Mouse (Mus musculus) forebrain, embryonic 11.5 days (tissue): Measurements from ENCODE around the gene Cygb. TPM values are rescaled to one million over a fixed set of nuclear protein-coding genes. Genes with fewer than 3 reads are reported as not detected.

ENCODE experiments used
- ATAC-seq: fragments of 200-750 bp; cut with Nextera tagmentation; replicated peaks from 2 replicates; pipeline ENCODE4 v1.8.0; 2017; ENCODE audit warnings: moderate TSS enrichment; ENCODE audit not compliant: low FRiP score
- DNase-seq: peaks from one replicate; pipeline ENCODE4 v3.0.0-alpha.2; 2017; ENCODE audit warnings: low spot score
- H3K27ac ChIP-seq: fragments of 300-500 bp; sonication (generic); 2 replicates; pipeline ENCODE4 v1.5.1; 2014; ENCODE audit warnings: low read depth, low read length
- H3K27me3 ChIP-seq: fragments of 300-500 bp; sonication (generic); 2 replicates; pipeline ENCODE4 v1.6.1; 2014; ENCODE audit warnings: mild to moderate bottlenecking, low read length, mixed read lengths; ENCODE audit not compliant: control insufficient read depth, insufficient read depth
- H3K36me3 ChIP-seq: fragments of 300-500 bp; sonication (generic); 2 replicates; pipeline ENCODE4 v1.6.1; 2014; ENCODE audit warnings: mild to moderate bottlenecking, low read length, moderate library complexity, mixed read lengths; ENCODE audit not compliant: control insufficient read depth, insufficient read depth
- H3K4me1 ChIP-seq: fragments of 300-500 bp; sonication (generic); replicated peaks from 2 replicates; pipeline ENCODE4 v1.6.1; 2014; ENCODE audit warnings: low read length, mixed read lengths; ENCODE audit not compliant: control insufficient read depth, insufficient read depth
- H3K4me2 ChIP-seq: fragments of 300-500 bp; sonication (generic); 2 replicates; pipeline ENCODE4 v1.6.1; 2014; ENCODE audit warnings: low read depth, mild to moderate bottlenecking, low read length, moderate library complexity, mixed read lengths; ENCODE audit not compliant: severe bottlenecking
- H3K4me3 ChIP-seq: fragments of 300-500 bp; sonication (generic); 2 replicates; pipeline ENCODE4 v1.5.1; 2014; ENCODE audit warnings: low read depth, low read length
- H3K9ac ChIP-seq: fragments of 300-500 bp; sonication (generic); 2 replicates; pipeline ENCODE4 v1.6.1; 2014; ENCODE audit warnings: low read length
- H3K9me3 ChIP-seq: fragments of 300-500 bp; sonication (generic); 2 replicates; pipeline ENCODE4 v1.6.1; 2016; ENCODE audit warnings: low read length, mixed read lengths; ENCODE audit not compliant: control insufficient read depth
- WGBS: fragments of 180-500 bp; shearing (Covaris S2); extraction: QIAGEN DNeasy Blood & Tissue Kit; methylation state at CpG from one replicate; pipeline ENCODE4 v1.1.7; 2014; 5-methylcytosine and 5-hydroxymethylcytosine counted together
- polyA plus RNA-seq: library from polyadenylated mRNA; unstranded; fragments of >200 nt; fragmentation: Nextera tagmentation; extraction: Ambion mirVana; gene quantifications from 2 replicates; pipeline ENCODE4 v1.2.1, GENCODE M21; 2014

Gene Cygb
- polyA plus RNA-seq, 1 experiment from 2014 or later, result 1.7 TPM

DNA sequence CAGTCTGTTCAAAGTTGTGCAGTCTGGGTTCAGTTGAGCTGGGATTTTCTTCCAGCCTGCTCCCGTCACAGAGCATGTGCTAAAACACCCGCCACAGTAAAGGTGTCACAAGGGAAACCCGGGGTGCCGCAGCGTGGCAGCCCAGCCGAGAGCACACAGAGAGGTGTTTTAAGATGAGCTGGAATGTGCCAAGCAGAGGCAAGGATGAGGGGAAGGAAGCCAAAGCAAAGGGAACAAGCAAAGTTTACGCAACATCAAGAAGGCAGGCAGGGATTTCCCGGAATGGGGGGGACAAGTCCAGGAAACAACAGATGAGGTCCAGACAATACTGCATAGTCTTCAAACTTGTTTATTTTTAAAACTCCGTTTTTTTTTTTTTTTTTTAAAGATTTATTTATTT, 12.5 kb upstream of the Cygb start:
- no peak overlapping the region for H3K4me3 ChIP-seq
- no peak overlapping the region for H3K4me2 ChIP-seq
- WGBS, result 82% methylated on average over 9 of the region's 9 CpGs
- no peak overlapping the region for H3K27ac ChIP-seq
- DNase-seq (no peak), ATAC-seq (no peak)
- peaks cover 10% of the 10 kb centered on the region; the same call in 1 of the 2 replicates for H3K4me1 ChIP-seq
- no peaks in the 10 kb centered on the region for H3K9me3 ChIP-seq
- H3K36me3 ChIP-seq, result no peaks in the 10 kb centered on the region
- H3K27me3 ChIP-seq, result no peaks in the 10 kb centered on the region
- H3K9ac ChIP-seq, result no peak overlapping the region

GRCm38 (mm10) chr11:116665289-116665688, 11.2 kb upstream of the Cygb start:
- no peak overlapping the region for H3K27ac ChIP-seq
- H3K9me3 ChIP-seq, result no peaks in the 10 kb centered on the region
- H3K27me3 ChIP-seq, result no peaks in the 10 kb centered on the region
- no peak overlapping the region for H3K9ac ChIP-seq
- peaks cover 18% of the 10 kb centered on the region; the same call in 1 of the 2 replicates for H3K4me1 ChIP-seq
- WGBS, result 85% methylated on average over 10 of the region's 10 CpGs
- H3K4me2 ChIP-seq, result no peak overlapping the region
- no peaks in the 10 kb centered on the region for H3K36me3 ChIP-seq
- no peak overlapping the region for H3K4me3 ChIP-seq
- DNase-seq (no peak), ATAC-seq (no peak)

DNA sequence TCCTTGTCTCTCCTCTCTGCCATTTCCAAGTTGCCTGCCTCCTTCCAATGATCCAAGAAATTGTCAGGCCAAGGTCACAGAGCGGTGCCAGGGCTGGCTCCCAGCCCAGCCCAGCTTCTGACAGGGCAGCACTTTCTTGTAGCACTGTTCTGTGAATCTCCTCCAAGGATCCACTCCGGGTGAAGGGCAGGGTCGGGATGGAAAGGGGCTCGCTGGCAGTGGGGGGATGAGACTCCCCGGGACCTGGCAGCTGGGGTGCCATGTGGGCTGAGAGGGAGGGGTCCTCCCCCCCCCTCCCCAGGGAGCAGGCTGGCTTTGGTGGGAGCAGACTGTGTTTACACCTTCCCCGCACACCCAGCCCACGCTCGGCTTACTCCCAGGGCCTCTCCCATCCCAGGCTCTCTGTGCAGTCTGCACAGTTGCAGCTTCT, 7.8 kb upstream of the Cygb start:
- H3K4me2 ChIP-seq, result no peak overlapping the region
- ATAC-seq, result no peak
- H3K9me3 ChIP-seq, result no peaks in the 10 kb centered on the region
- no peak for DNase-seq
- H3K27ac ChIP-seq, result no peak overlapping the region
- no peak overlapping the region for H3K4me3 ChIP-seq
- H3K9ac ChIP-seq, result peak overlapping the region; percentile 9
- H3K27me3 ChIP-seq, result no peaks in the 10 kb centered on the region
- H3K36me3 ChIP-seq, result no peaks in the 10 kb centered on the region
- WGBS, result 73% methylated on average over 8 of the region's 8 CpGs
- peaks cover 27% of the 10 kb centered on the region for H3K4me1 ChIP-seq

DNA sequence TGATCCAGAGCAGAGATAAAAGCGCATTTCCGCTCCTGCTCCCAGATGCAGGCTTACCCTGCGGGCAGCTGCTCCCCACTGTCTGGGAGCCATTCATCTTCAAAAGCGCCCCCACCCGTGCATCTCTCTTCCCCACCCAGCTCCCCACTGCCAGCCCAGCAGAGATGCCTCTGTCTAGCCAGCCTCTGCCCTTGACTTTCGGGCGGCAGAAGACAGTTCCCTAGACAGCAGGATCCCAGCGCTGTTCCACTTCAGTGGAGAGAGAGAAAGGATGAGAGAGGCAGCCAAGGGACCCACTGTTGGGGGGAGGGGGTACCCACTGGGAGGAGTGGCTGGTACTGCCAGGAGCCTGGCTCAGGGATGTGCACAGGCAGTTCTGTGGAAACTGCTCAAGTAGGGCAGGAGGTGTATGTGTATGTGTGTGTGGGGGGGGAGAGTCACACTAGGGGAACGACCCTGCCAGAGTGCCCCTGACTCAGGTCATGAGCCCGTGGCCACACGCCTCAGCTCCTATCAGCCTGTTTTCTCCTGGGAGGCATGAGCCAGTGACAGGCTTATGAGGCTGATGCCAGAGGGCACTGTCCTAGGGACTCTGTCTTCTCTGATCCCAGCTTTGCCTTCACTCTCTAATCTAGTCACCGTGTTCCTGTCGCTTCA, 7.3 kb upstream of the Cygb start:
- no peaks in the 10 kb centered on the region for H3K9me3 ChIP-seq
- DNase-seq (no peak), ATAC-seq (no peak)
- H3K36me3 ChIP-seq, result no peaks in the 10 kb centered on the region
- peak overlapping the region; percentile 24; the same call in 1 of the 2 replicates for H3K4me2 ChIP-seq
- H3K4me3 ChIP-seq, result no peak overlapping the region
- WGBS, result 20% methylated on average over 13 of the region's 13 CpGs
- no peaks in the 10 kb centered on the region for H3K27me3 ChIP-seq
- 0 out of 2 replicates have a peak overlapping the region, but pooled peaks have one; percentile 19 for H3K27ac ChIP-seq
- H3K4me1 ChIP-seq, result peaks cover 27% of the 10 kb centered on the region
- peak overlapping the region; percentile 10 for H3K9ac ChIP-seq

DNA sequence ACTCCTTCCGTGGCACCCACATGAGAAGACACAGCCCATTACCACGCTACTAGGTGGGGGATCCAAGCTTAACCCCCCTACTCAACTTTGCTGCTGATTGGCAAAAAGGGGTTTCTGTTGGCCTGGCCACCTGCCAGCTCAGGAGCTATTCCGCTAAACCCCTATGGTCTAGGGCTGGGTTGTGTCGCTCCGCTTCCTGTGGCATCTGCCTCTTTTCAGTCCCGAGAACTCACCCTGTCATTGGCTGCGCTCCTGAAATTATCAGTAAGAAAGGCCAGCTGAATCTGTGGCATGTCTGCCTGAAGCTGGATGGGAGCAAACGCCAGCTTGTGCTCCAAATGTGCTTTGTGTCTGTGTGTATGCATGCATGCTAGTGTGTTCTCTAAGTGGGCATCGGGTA, 6.1 kb upstream of the Cygb start:
- H3K4me2 ChIP-seq, result no peak overlapping the region
- H3K4me3 ChIP-seq, result no peak overlapping the region
- H3K4me1 ChIP-seq, result peaks cover 27% of the 10 kb centered on the region
- WGBS, result 87% methylated on average over 9 of the region's 9 CpGs
- no peaks in the 10 kb centered on the region for H3K36me3 ChIP-seq
- no peaks in the 10 kb centered on the region for H3K9me3 ChIP-seq
- H3K9ac ChIP-seq, result no peak overlapping the region
- no peak for DNase-seq
- H3K27ac ChIP-seq, result no peak overlapping the region
- no peaks in the 10 kb centered on the region for H3K27me3 ChIP-seq
- no peak for ATAC-seq

DNA sequence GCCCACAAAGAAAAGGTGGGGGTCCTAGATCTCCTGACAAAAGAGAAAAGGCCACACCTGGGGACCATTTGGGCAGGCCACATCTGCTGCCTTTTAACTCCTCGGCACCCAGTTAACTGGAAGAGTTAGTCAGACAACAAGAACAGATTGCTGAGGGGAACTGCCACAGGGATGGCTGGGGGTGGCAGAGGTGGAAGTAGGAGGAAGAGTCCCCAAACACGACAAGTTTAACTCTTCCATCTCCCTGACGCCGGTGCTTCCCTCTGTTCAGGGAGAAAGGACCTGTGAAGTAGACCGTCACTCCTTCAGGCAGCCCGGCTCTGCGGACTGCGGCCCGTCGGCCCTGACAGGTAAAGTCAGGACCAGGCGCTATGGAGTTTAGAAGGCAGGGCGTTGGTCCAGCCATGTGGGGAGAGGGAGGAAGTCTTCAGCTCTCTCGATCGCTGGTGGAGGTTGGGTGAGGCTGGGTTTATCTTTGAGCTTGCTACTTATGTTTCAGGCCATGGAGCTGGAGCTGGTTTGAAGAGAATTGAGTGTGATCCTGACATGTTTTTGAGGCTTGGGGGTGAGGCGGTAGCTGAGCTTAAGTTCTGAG, 5.0 kb upstream of the Cygb start:
- H3K27me3 ChIP-seq, result peaks cover 9% of the 10 kb centered on the region
- WGBS, result 80% methylated on average over 15 of the region's 15 CpGs
- H3K4me2 ChIP-seq, result no peak overlapping the region
- H3K27ac ChIP-seq, result no peak overlapping the region
- no peaks in the 10 kb centered on the region for H3K9me3 ChIP-seq
- H3K4me3 ChIP-seq, result no peak overlapping the region
- DNase-seq (no peak), ATAC-seq (no peak)
- H3K36me3 ChIP-seq, result no peaks in the 10 kb centered on the region
- peaks cover 30% of the 10 kb centered on the region for H3K4me1 ChIP-seq
- no peak overlapping the region for H3K9ac ChIP-seq

DNA sequence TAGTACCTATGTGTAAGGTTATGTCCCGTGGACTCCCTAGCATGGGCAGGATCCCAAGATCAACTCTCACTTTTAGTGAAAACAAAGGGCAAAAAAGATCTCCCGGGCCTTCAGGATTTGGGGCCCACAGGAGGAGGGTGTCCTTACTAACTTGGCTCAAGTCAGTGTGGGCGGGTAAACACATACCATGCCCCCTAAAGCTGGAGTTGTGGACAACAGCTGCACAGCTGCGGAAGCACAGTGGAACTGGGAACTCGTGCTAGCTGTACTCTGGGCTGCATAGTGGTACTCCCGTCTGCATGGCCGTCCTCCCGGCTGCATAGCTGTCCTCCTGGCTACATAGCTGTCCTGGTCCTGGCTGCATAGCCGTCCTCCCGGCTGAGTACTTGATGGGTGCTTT, 4.1 kb upstream of the Cygb start:
- Histone ChIP-seq H3K4me1 (peaks cover 34% of the 10 kb centered on the region), H3K27ac (peak overlapping the region; percentile 65), H3K4me2 (peak overlapping the region; percentile 48; the same call in 1 of the 2 replicates), H3K9me3 (no peaks in the 10 kb centered on the region), H3K27me3 (peaks cover 16% of the 10 kb centered on the region), H3K9ac (peak overlapping the region; percentile 48), H3K4me3 (no peak overlapping the region), H3K36me3 (no peaks in the 10 kb centered on the region)
- DNase-seq (no peak), ATAC-seq (no peak; the same call in 1 of the 2 replicates)
- 52% methylated on average over 10 of the region's 10 CpGs for WGBS

DNA sequence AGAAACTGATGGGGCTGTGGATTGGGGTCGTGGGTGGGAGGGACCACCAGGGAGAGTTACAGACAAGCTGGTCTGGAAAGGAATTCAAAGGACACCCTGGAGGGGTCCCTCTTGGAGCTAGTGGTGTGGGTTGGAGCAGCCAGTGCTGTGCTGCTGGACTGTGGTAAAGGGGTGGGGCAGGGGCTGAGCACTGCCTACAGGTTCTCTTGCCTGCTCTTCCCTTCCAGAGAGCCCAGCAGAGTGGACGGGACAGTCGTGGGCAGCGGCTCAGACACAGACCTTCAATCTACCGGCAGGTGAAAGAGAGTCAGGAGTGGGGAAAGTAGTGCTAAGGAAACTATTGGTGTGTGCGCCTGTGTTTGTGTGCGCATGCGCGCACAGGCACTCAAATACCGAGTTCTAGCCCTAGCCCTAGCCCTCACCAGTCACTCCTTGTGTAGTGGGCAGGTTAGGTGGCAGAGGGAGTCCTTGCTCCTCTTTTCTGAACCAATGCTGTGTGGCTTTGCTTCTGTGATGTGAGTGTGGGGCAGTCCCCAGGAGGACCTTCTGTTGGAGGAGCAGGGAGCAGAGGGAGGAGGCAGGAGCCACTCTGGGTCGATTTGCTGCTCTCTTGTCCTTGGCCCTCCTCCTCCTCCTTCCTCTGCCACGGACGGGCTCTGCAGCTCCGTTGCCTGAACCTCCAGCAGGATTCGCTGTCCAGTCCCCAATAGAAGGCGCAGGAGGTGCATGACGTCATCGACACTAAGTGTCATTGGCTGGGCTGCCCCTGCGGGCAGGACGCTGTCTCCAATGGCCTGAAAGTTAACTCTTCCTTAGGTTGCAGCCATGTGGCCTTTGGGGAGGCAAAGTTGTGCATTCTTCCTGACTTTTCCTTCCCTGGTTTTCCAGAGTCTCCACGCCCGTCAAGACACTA, 3.5 kb upstream of the Cygb start:
- WGBS, result 9% methylated on average over 22 of the region's 22 CpGs
- H3K36me3 ChIP-seq, result no peaks in the 10 kb centered on the region
- H3K9ac ChIP-seq, result peak overlapping the region; percentile 52
- peaks cover 34% of the 10 kb centered on the region for H3K4me1 ChIP-seq
- H3K27me3 ChIP-seq, result peaks cover 23% of the 10 kb centered on the region
- ATAC-seq (peak; percentile 89), DNase-seq (peak; percentile 93)
- H3K4me2 ChIP-seq, result peak overlapping the region; percentile 48
- peak overlapping the region; percentile 22 for H3K4me3 ChIP-seq
- peak overlapping the region; percentile 81 for H3K27ac ChIP-seq
- no peaks in the 10 kb centered on the region for H3K9me3 ChIP-seq
